Mouse (Mus musculus) midbrain, postnatal 0 days (tissue): Measurements from ENCODE around the gene Tagln3. TPM values are rescaled to one million over a fixed set of nuclear protein-coding genes. Genes with fewer than 3 reads are reported as not detected.

Experiments
- ATAC-seq: fragments of 200-750 bp; cut with Nextera tagmentation; 2 replicates; pipeline ENCODE4 v1.8.0; 2017; ENCODE audit warnings: moderate number of reproducible peaks, mild to moderate bottlenecking, moderate TSS enrichment, moderate library complexity; ENCODE audit not compliant: low FRiP score
- DNase-seq: peaks from one replicate; pipeline ENCODE4 v3.0.0-alpha.2; 2015; ENCODE audit warnings: low spot score
- H3K27ac ChIP-seq: fragments of 300-500 bp; sonication (generic); 2 replicates; pipeline ENCODE4 v1.5.1; 2014; ENCODE audit warnings: low read depth, mild to moderate bottlenecking, low read length, mixed read lengths
- H3K27me3 ChIP-seq: fragments of 300-500 bp; sonication (generic); 2 replicates; pipeline ENCODE4 v1.6.1; 2014; ENCODE audit warnings: low read length, control low read depth, mixed read lengths; ENCODE audit not compliant: insufficient read depth
- H3K36me3 ChIP-seq: fragments of 300-500 bp; sonication (generic); 2 replicates; pipeline ENCODE4 v1.6.1; 2014; ENCODE audit warnings: low read length, control low read depth, mixed read lengths; ENCODE audit not compliant: insufficient read depth
- H3K4me1 ChIP-seq: fragments of 300-500 bp; sonication (generic); 2 replicates; pipeline ENCODE4 v1.6.1; 2014; ENCODE audit warnings: mild to moderate bottlenecking, control low read depth, antibody characterized with exemption, low read length, mixed read lengths; ENCODE audit not compliant: insufficient read depth
- H3K4me2 ChIP-seq: fragments of 300-500 bp; sonication (generic); 2 replicates; pipeline ENCODE4 v1.6.1; 2014; ENCODE audit warnings: low read depth, mild to moderate bottlenecking, low read length, mixed read lengths; ENCODE audit not compliant: poor library complexity, severe bottlenecking
- H3K4me3 ChIP-seq: fragments of 300-500 bp; sonication (generic); 2 replicates; pipeline ENCODE4 v1.5.1; 2014; ENCODE audit warnings: low read depth, mild to moderate bottlenecking, low read length, moderate library complexity
- H3K9ac ChIP-seq: fragments of 300-500 bp; sonication (generic); replicated peaks from 2 replicates; pipeline ENCODE4 v1.6.1; 2014; ENCODE audit warnings: mild to moderate bottlenecking, low read length, moderate library complexity, mixed read lengths; ENCODE audit not compliant: poor library complexity, severe bottlenecking
- H3K9me3 ChIP-seq: fragments of 300-500 bp; sonication (generic); 2 replicates; pipeline ENCODE4 v1.6.1; 2016; ENCODE audit warnings: low read length, control low read depth
- CTCF ChIP-seq: IDR thresholded peaks from 2 replicates; pipeline ENCODE4 v1.5.1; 2016; ENCODE audit warnings: antibody characterized with exemption, mild to moderate bottlenecking
- WGBS: fragments of 180-500 bp; shearing (Covaris S2); extraction: QIAGEN DNeasy Blood & Tissue Kit; methylation state at CpG from one replicate; pipeline ENCODE4 v1.1.7; 2014; 5-methylcytosine and 5-hydroxymethylcytosine counted together
- polyA plus RNA-seq: library from polyadenylated mRNA; unstranded; fragments of >200 nt; fragmentation: Nextera tagmentation; extraction: Ambion mirVana; gene quantifications from 2 replicates; pipeline ENCODE4 v1.2.1, GENCODE M21; 2015
- total RNA-seq: library from RNA; depleted of rRNA; stranded (reverse); fragments of >200 nt; gene quantifications from 2 replicates; pipeline ENCODE4 v1.2.3, GENCODE M21; 2014; rRNA removed

Tagln3 gene
- total RNA-seq (141 TPM in 2 replicates), polyA plus RNA-seq (221 and 222 TPM in 2 replicates)

DNA sequence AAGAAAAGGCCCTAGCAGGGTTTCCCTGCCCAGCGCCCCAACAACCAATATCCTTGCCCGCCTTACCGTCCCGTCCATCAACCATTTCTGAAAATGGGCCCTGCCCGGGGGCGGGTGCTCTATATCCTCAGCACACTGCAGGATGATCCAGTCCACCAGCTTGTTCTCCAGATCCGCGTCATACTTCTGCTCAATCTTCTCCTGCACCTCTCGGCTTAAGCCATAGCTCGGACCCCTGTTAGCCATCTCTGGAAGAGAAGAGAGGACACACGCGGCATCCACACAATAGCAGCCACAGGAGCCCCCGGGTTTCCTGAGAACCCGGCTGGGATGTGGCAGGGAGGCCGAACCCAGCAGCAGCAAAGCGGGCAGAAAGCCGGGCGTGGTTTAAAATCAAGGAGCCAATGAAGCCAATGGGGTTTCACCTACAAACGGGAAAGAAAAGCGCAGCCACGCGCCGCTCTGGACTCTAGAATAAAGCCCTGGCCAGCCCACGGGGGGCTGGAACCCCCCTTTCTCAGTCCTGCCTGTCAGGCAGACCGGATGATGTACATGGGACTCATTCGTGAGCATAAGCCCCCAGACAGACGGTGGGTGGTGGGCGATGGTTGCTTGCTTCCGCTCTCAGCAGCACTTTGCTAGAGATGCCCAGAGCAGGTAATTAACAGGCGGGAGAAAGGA lies at the start of gene Tagln3:
Gene Tagln3, minus strand, starts transcription at position 548 of the 681 bp plus-strand sequence.
- DNase-seq (peak; percentile 88), ATAC-seq (peak; percentile 86)
- Histone ChIP-seq H3K9me3 (no peaks in the 10 kb centered on the region), H3K27ac (peak within 1 kb of the TSS; percentile 97), H3K4me3 (peak within 1 kb of the TSS; percentile 51), H3K4me2 (peak within 1 kb of the TSS; percentile 72), H3K9ac (peak within 1 kb of the TSS; percentile 79), H3K36me3 (peaks cover 6% of the 10 kb centered on the region; the same call in 1 of the 2 replicates), H3K27me3 (no peaks in the 10 kb centered on the region), H3K4me1 (peaks cover 12% of the 10 kb centered on the region; the same call in 1 of the 2 replicates)
- WGBS, result under 1% methylated on average over 30 of the region's 30 CpGs
- no peak for TF ChIP-seq CTCF

DNA sequence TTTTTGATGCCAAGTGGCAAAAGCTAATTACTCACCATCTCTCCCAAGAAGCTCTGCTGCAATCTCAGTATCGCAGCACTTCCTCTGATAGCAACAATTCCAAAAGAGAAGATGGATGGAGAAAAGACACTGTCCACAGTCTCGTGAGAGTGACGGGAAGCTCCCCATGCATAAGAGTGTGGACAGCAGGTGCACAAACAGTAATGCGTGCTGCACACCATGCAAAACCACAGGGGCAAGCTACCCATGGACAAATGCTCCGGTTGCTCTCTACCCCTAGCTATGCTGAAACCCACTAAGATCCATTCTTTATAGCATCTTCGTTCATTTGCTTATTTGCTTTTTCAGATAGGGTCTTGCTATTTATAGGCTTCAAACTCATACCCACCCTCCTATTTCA lies 46.5 kb upstream of the Tagln3 start:
- no peak for TF ChIP-seq CTCF
- Histone ChIP-seq H3K4me2 (no peak overlapping the region), H3K9me3 (no peaks in the 10 kb centered on the region), H3K36me3 (no peaks in the 10 kb centered on the region), H3K4me1 (peaks cover 4% of the 10 kb centered on the region; the same call in 1 of the 2 replicates), H3K27ac (no peak overlapping the region), H3K4me3 (no peak overlapping the region), H3K9ac (no peak overlapping the region), H3K27me3 (no peaks in the 10 kb centered on the region)
- DNase-seq (no peak), ATAC-seq (no peak)
- 96% methylated on average over 6 of the region's 6 CpGs for WGBS

DNA sequence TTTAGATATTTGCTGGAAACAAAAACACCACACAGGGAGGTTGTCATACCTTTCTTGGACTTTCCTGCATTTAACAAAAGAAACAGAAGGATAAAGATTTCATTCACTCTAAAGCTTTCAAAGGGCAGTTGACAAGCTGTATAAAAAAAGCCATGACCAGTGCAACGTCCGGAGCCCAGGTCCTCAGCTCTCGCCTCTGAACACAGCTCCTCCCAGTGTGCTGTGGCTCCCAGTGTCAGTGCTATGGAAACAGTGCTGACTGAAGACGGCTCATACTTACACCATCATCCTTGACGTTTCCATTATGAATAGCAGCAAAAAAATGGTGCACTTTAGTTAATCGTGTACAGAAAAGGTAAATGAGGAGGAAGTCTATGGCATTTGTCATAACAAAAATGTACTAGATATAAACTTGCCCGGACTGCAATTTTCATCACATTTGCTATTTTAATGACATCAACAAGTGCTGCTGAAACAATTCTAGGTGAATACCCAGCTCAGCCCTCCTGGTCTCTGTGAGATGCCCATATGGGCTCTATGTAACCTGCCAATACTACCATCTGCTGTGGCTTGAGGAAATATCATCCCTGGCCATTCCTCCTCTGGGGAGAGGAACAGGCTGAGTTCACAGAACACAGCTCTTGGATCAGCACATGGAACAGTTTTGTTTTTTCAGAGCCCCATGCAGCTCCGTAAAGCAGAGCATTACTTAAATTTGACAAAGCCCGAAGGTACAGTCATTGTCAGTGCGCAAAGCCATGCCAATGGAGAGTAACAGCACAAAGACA lies 43.6 kb upstream of the Tagln3 start:
- Histone ChIP-seq H3K9me3 (no peaks in the 10 kb centered on the region), H3K36me3 (no peaks in the 10 kb centered on the region), H3K27ac (no peak overlapping the region), H3K4me3 (no peak overlapping the region), H3K9ac (no peak overlapping the region), H3K4me2 (no peak overlapping the region), H3K4me1 (peaks cover 4% of the 10 kb centered on the region; the same call in 1 of the 2 replicates), H3K27me3 (no peaks in the 10 kb centered on the region)
- no peak; the same call in 1 of the 2 replicates for TF ChIP-seq CTCF
- WGBS, result 50% methylated on average over 10 of the region's 10 CpGs
- ATAC-seq (no peak), DNase-seq (peak; percentile 46)

DNA sequence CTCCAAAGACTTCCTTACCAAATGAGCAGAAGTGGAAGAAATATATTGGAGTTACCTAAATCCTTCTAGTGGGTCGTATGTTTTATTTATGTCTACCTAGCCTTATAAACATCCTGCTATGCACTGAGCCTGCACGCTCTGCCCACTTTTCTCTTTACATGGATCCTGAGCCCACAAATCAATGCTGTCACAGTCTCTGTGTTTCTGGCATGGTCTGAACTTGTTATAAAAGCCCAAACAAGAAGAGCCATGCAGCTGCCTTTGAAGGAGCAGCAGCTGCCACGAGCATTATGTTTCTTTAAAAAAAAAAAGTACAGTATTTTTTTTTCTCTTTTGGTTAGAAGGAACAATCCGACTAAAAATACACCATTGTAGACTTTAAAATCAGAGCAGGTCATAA lies 43.0 kb upstream of the Tagln3 start:
- Histone ChIP-seq H3K4me1 (peaks cover 4% of the 10 kb centered on the region; the same call in 1 of the 2 replicates), H3K9me3 (no peaks in the 10 kb centered on the region), H3K4me2 (no peak overlapping the region), H3K36me3 (no peaks in the 10 kb centered on the region), H3K27ac (no peak overlapping the region), H3K9ac (no peak overlapping the region), H3K27me3 (no peaks in the 10 kb centered on the region), H3K4me3 (no peak overlapping the region)
- whole genome bisulfite sequencing, result 32% methylated on average over 4 of the region's 4 CpGs
- TF ChIP-seq CTCF, result no peak
- DNase-seq (no peak), ATAC-seq (no peak)

DNA sequence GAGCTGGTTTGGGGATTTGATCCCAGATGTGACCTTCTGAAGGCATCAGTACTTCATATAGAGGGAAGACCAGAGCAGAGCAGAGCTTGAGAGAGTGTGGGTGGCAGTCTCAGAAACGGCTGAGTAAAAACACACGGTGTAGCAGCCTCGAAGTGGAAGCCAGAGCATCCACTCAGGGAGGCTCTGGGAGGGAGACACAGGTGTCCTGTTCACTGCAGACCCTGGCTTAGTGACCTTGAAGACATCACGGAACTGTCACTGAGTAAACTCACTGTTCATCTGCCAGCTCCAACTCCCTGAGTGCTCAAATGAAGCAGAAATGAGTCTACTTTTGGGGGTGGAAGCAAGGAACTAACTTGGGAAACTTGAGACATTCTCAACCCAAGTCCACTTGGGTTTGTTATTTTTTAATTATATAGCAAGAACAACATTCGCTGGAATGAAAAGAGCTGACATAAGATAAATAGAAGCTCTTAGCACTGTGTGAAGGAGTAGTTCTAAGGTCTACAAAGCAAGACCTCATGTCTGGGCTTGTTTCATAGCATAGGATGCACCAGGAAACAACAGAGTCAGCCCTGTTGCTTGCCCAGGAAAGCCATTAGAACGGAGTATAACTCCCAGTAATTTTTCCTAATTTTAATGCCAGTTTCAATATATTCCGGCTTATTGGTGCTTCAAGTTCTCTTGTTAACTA lies 41.5 kb upstream of the Tagln3 start:
- no peak overlapping the region for H3K4me2 ChIP-seq
- no peak overlapping the region for H3K27ac ChIP-seq
- no peak for TF ChIP-seq CTCF
- H3K36me3 ChIP-seq, result no peaks in the 10 kb centered on the region
- ATAC-seq (no peak), DNase-seq (no peak)
- H3K27me3 ChIP-seq, result no peaks in the 10 kb centered on the region
- H3K4me1 ChIP-seq, result peaks cover 4% of the 10 kb centered on the region; the same call in 1 of the 2 replicates
- H3K9ac ChIP-seq, result no peak overlapping the region
- no peaks in the 10 kb centered on the region for H3K9me3 ChIP-seq
- no peak overlapping the region for H3K4me3 ChIP-seq
- 86% methylated on average over 7 of the region's 7 CpGs for WGBS
